Mouse (Mus musculus) layer of hippocampus, adult 8-10 months (tissue): ENCODE data around the gene Fbxl8. TPM values are rescaled to one million over a fixed set of nuclear protein-coding genes. Genes with fewer than 3 reads are reported as not detected.
"Not testable (repeated sequence)": the region's sequence is repeated elsewhere in the genome, so short reads cannot be mapped to it uniquely, and the experiment has no call there.

Experiments
- DNase-seq, 2 experiments: peaks; one replicate each; pipeline ENCODE4 v3.0.0; 2022; ENCODE audit warnings: low spot score in 2 of 2
- total RNA-seq, 4 experiments: library from RNA; stranded (reverse); gene quantifications; 2 replicates each; pipeline ENCODE4 v1.2.4; 2022

Gene Fbxl8
- total RNA-seq, 4 experiments from 2014 or later, result 1.2 to 1.5 (median 1.5) TPM

GRCm38 (mm10) chr8:105281821-105282220 lies 17.4 kb downstream of the Fbxl8 start:
- DNase-seq, result no peak

GRCm38 (mm10) chr8:105282239-105282638 lies 17.8 kb downstream of the Fbxl8 start:
- DNase-seq, result no peak

GRCm38 (mm10) chr8:105283074-105283473 lies 18.6 kb downstream of the Fbxl8 start:
- no peak for DNase-seq

- no peak for DNase-seq
Observed at GRCm38 (mm10) chr8:105285514-105285913, 21.1 kb downstream of the Fbxl8 start.

GRCm38 (mm10) chr8:105286907-105287306 lies 22.5 kb downstream of the Fbxl8 start:
- DNase-seq, result peak in 1 of 2 experiments; percentile 9

- no peak for DNase-seq
Observed at GRCm38 (mm10) chr8:105288231-105288630, 23.8 kb downstream of the Fbxl8 start.

- DNase-seq, result peak; percentile 92 to 95
Observed at GRCm38 (mm10) chr8:105288958-105289732, 24.7 kb downstream of the Fbxl8 start.

- no peak for DNase-seq
Observed at GRCm38 (mm10) chr8:105289805-105290460, 25.5 kb downstream of the Fbxl8 start, which contains the start of gene 4931428F04Rik. Gene 4931428F04Rik, minus strand, starts transcription at chr8:105289864.

- peak in 1 of 2 experiments; percentile 75 for DNase-seq
Observed at GRCm38 (mm10) chr8:105290554-105291314, 26.3 kb downstream of the Fbxl8 start.

GRCm38 (mm10) chr8:105291364-105291763 lies 26.9 kb downstream of the Fbxl8 start:
- DNase-seq, result not testable (repeated sequence)

GRCm38 (mm10) chr8:105291802-105292201 lies 27.4 kb downstream of the Fbxl8 start:
- DNase-seq, result not testable (repeated sequence)

- no peak for DNase-seq
Observed at GRCm38 (mm10) chr8:105292471-105292870, 28.0 kb downstream of the Fbxl8 start.

GRCm38 (mm10) chr8:105293405-105293804 lies 29.0 kb downstream of the Fbxl8 start:
- no peak for DNase-seq

- DNase-seq, result no peak
Observed at GRCm38 (mm10) chr8:105294776-105295175, 30.3 kb downstream of the Fbxl8 start.

GRCm38 (mm10) chr8:105295256-105295655 lies 30.8 kb downstream of the Fbxl8 start:
- no peak for DNase-seq

GRCm38 (mm10) chr8:105295895-105296573 lies 31.6 kb downstream of the Fbxl8 start, which contains the start of gene Exoc3l:
Gene Exoc3l, minus strand, starts transcription at chr8:105296101.
- DNase-seq, result no peak

GRCm38 (mm10) chr8:105297511-105298192 lies 33.2 kb downstream of the Fbxl8 start, which contains the start of gene E2f4:
Gene E2f4, plus strand, starts transcription at chr8:105297663.
- peak; percentile 85 to 92 for DNase-seq

- no peak for DNase-seq
Observed at GRCm38 (mm10) chr8:105298351-105299252, 34.2 kb downstream of the Fbxl8 start.

- no peak for DNase-seq
Observed at GRCm38 (mm10) chr8:105299962-105300361, 35.5 kb downstream of the Fbxl8 start.
